Mouse (Mus musculus): Measurements from ENCODE around the gene Myo16.

Myo16 gene

DNA sequence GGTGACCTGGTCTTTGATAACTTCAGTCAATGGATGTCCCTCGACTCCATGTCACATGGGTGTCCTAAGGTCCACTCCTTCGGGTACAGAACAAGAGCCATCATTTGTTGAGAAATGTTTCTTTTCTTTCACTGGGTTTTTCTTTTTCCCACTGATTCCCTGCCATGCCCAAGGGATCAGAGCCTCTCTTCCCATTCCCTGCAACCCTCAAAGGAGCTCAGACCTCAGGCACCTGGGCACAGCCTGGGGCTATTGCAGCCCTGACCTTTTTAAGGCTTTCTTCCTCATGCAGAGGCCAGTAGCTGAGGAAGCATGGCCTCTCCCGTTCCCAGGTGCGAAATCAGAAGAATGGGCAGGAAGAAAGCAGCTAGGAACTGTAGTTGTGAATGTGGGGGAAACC, 23.4 kb downstream of the Myo16 start:
- DNase-seq = no peak

DNA sequence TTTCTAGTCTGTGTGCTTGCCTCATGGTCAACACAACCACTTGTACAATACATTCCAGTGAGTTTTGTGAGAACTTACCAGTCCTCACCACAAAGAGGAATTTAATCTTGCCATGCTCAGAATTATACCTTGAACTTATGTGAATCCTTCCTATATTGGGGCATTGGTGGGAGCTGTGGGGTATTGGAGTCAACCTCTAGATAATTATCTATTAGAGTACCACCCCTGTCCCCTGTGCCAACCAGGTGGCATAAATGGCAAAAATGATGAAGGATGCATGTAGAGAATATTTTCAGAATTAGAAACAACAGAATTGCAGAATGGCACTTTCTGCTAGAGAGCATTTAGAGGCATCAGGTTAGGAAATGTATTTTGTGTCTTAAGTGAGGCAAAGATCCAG, 25.3 kb downstream of the Myo16 start:
- no peak for DNase-seq

GRCm38 (mm10) chr8:10190607-10191006, 36.9 kb downstream of the Myo16 start:
- DNase-seq = no peak

DNA sequence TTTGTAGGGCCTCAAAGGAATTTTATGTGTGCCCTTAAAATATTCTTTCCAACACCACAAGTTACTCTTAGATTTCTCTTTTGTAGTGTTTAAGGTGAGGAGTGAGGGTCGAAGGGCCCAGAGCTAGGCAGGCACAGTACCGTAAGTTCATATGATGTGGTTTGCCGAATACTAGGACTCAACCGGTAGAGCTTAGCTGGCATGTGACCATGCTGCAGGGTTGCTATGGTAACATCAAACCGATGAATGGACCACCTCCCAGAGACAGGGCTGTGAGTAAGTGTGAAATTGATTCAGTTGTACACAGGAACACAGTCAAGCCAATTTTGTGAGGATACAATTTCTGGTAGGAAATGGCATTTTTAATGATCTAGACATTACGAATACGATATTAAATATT, 44.5 kb downstream of the Myo16 start:
- no peak for DNase-seq

DNA sequence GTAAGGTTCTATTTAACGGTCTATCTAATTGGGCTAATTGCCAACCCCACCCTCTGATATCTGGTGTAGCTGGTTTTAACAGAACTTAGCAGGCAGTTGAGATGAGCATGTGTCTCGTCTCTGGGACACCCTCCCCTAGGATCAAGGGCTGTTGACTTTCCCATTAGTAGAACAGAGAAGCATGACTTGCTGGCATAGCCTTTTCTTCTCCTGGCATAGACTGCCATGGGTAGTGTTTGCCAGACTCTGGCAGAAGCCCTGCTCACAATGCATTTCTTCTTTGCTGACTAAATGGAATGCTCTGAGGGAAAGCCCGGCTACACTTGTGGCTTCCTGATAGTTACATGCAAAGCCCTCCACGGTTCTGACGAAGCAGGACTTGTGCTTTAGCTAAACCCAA, 45.6 kb downstream of the Myo16 start:
- DNase-seq = no peak

DNA sequence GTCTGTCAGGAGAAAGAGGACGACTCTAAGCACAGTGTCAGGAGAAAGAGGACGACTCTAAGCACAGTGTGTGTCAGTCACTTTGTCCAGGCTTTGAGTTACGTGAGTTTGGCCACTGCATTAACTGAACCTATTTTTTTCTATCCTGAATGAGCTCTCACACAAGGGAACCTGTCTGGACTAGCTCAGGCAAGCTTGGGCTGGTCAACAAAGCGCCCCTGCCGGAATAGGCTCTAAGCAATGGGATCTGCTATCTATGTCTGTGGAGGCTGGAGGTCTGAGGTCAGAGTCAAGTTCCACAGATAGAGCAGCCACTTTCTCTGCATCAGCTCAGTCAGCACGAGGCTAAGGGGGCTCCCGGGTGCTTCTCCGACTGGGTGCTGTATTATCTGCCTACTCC, 46.3 kb downstream of the Myo16 start:
- no peak for DNase-seq

DNA sequence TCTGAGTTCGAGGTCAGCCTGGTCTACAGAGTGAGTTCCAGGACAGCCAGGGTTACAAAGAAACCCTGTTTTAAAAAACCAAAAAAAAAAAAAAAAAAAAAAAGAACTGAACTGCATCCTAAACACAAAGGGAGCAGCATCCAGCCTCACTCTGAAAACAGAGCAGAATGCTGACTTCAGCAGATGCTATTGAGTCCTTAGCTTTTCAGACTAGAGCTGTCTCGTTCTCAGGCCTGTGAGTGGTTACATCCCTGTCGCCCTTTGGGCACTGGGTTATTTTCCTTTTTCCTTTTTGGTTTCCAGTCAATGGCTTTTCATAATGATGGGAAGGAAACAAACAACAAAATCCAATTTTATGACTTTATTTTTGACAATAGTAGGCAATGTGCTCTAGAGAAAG, 61.3 kb downstream of the Myo16 start:
- no peak for DNase-seq

GRCm38 (mm10) chr8:10219761-10220276, 66.1 kb downstream of the Myo16 start:
- no peak for DNase-seq

GRCm38 (mm10) chr8:10222770-10223169, 69.1 kb downstream of the Myo16 start:
- no peak for DNase-seq

- DNase-seq = no peak
Observed at GRCm38 (mm10) chr8:10223528-10224194, 70.0 kb downstream of the Myo16 start.

DNA sequence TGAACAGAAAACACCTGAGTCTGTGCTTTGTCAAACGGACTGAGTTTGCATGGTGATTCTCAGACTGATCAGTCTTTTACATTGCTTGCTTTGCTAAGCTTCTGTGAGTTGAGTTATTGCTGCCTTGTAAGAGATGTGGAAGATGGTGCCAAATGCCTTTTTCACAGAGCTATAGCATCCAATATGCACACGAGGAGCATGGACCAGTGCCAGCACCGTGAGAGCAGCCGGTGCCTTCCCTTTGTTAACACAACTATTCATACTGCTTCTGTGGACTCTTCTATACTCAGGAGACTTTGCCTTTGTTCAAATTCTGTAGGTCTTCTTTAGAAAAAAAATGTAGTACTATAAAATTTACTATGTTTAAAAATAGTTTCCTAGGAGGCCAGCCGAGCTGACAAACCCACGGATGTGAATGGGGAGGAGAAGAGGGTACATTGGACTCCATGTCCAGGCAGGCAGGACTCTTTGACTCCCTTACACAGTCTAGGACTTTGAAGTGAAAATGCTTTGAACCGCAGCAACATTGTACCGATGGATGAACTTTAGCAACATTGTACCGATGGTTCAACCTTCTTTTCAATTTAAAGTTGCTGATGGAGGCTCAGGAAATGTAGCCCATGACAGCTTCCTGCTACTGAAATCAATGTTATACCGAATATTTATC, 70.7 kb downstream of the Myo16 start:
- DNase-seq = no peak

GRCm38 (mm10) chr8:10225018-10225417, 71.3 kb downstream of the Myo16 start:
- no peak for DNase-seq

GRCm38 (mm10) chr8:10230746-10231369, 77.1 kb downstream of the Myo16 start:
- DNase-seq = peak in 1 of 2 experiments; percentile 4

DNA sequence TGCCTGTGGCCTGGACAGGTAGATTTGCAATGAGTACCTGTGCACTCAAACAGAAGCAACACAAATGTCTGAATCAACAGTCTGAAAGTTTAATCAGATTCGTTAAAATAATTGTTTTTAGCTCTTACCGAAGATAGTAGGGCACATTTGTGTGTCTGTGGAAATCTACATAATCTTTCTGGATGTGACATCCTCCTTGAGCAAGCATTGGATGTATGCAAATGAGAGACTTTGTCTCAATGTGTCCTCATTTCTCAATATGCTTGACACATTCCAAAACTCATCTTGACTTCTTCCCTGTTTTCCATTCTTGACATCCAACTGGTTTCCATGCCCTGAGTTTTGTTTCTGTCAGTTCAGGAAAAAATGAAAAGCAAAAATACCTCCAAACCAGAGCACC, 80.8 kb downstream of the Myo16 start:
- no peak for DNase-seq

GRCm38 (mm10) chr8:10243344-10243743, 89.6 kb downstream of the Myo16 start:
- no peak for DNase-seq

DNA sequence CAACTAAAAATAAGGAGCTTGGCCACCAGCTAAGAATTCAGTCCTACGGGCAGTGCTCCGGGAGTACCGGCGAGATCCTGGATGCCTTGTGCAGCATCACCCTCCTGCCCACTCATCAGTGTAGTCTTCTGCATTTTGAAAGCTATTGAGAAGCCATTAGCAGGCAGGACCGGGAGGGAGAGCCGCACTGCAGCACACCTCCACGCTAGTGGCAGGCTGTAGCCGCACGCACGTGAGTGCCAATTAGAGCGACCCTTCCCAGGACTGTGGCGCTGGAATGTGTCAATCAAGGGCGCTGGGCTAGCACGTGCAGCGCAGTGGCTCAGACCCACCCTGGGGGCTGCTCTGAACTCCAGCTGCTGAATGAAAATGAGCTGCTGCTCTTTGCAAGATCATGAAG, 95.4 kb downstream of the Myo16 start:
- no peak for DNase-seq

DNA sequence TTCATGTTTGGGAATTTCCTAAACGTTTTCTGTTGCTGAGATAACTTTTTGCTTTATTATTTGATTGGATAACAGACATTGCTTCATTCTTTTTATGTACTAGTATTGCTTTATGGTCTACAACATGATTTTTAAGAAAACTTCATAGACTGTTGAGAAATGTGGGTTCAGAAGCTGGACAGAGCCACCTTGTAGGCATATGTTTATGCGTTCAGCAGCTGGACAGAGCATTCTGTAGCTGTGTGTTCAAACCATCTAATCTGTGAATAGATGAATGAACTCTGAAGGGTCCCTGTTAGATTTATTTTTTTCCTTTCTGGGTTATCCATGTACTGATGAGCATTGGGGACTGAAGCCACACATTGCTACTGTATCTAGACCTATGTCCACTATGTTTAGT, 102.0 kb downstream of the Myo16 start:
- no peak for DNase-seq

GRCm38 (mm10) chr8:10256563-10256962, 102.9 kb downstream of the Myo16 start:
- DNase-seq = no peak

DNA sequence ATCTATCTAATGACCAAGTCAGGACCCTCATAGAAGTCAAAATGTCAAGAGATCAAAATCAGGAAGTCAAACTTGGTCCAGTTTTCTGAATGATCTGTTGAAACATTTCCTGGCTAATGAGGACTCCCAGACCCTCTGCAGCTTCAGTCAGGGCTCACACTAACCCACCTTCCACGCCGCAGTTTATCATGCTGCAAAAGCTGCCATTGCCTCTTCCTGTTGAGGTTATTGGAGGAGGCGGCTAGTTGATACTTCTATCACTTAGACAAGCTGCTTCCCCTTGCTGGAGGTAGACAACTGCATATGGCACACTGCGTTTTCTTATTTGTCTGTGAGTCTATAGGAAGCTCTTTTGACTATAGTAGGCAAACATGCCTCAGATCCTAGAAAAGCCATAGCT, 116.4 kb downstream of the Myo16 start:
- DNase-seq = no peak

DNA sequence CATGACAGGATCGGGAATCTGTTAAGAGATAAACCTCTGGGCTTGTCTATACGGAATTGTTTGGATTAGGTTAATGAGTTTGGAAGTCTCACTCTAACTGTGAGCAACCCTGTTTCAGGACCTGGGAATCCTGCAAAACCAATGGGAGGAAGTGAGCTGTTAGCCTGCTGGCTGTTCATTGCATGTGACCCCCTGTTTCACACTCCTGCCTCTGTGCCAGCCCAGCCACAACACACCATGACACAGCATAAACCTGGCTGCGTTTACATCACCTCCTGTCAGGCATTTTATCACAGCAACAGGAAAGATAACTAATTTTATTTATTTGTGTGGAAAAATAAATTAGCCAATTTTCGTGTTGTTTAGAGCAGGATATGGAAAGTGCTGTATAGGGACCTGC, 138.9 kb downstream of the Myo16 start:
- DNase-seq = no peak

DNA sequence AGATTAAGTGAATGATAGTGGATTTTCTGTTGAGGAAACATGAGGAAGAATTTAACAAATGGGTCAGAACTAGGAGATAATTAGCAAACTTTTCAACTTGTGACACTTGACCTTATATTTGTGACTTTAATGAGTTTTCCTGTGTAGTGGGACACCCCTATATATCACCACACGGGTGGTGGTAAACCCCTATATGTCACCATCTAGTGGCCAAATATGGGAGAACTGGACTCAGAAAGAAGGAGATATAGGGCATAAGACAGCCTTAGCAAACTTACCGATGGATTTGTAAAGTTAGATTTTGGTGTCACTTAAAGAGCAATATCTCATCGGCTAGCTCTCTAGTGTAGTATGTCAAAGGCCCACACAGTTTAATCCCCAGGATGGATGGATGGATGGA, 147.1 kb downstream of the Myo16 start:
- DNase-seq = no peak

DNA sequence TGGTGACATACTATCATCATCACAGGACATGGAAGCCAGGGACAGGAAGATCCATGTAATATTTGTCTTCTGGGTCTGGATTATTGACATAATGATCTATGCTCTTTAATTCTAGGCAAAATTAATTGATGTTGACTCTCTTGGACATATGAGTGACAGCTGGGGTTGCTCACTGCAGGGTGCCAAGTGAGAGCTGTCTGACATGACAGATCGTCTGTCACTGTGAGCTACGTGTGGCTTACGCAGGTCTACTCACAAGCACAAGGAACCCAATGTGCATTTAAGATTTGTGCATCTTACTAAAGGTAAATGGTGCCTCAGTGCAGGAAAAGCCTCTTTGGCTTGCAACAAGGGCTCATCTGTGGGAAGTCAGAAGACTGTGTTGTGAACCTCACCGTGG, 149.3 kb downstream of the Myo16 start:
- no peak for DNase-seq

DNA sequence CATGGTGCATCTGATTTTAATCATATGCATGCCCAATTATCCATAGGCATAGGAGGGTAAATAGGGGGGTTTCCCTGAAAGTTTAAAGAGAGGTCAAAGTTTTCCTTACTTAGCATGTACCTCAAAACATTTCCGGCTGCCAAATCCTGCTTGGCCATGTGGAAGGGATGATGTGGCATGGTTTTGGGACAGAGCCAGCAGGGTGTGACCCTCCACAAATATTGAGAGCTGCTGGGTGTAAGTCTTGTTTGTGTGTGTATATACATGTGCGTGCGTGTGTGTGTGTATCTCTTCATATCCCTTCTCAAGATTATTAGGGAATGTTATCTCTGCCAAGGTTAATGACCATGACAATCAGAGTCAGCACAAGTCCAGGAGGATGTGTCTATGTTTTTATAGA, 150.3 kb downstream of the Myo16 start:
- no peak for DNase-seq

GRCm38 (mm10) chr8:10304721-10305120, 151.0 kb downstream of the Myo16 start:
- DNase-seq = no peak

Data from spleen, adult 18-20 months (tissue).